ENCODE assay signal across 13 mouse cellular contexts in genomic region chr12:117810074-117810473, GRCm38 (mm10). TPM values are rescaled to one million over a fixed set of nuclear protein-coding genes. Genes with fewer than 3 reads are reported as not detected.
DNase-seq lines count a peak whose midpoint lies in the region; ATAC-seq and TF ChIP-seq lines count a peak whose summit lies in the region.
"Had no signal": no experiment of that assay in that cellular context is flagged by ENCODE, and none has a peak within 500 bp of the region (broad histone marks: within the 10 kb centered on the region; RNA-seq: fewer than 3 reads in every experiment).

No protein-coding gene starts in this region.

- TF ChIP-seq CTCF in bone marrow macrophage, adult 2 months (IDR thresholded peaks at IDR 0.05; ENCODE audit: low read depth, low read length) = no peak

- H3K4me2 ChIP-seq in hindbrain, embryonic 13.5 days = peak overlapping the region; percentile 16; the same call in 1 of the 2 replicates
- H3K4me2 ChIP-seq in hindbrain, embryonic 16.5 days (ENCODE audit: low read length) = no peak overlapping the region
- H3K4me2 ChIP-seq in neural tube, embryonic 12.5 days (replicated peaks) = peak overlapping the region; percentile 14; the same call in 1 of the 2 replicates

- WGBS in hindbrain, embryonic 13.5 days = 30% methylated on average over 11 of the region's 11 CpGs
- 54% methylated on average over 11 of the region's 11 CpGs for WGBS in hindbrain, embryonic 10.5 days
- 19% methylated on average over 11 of the region's 11 CpGs for WGBS in hindbrain, embryonic 16.5 days
- 6% methylated on average over 11 of the region's 11 CpGs for WGBS in neural tube, embryonic 12.5 days

- no peaks in the 10 kb centered on the region for H3K36me3 ChIP-seq in hindbrain, embryonic 13.5 days
- no peaks in the 10 kb centered on the region for H3K36me3 ChIP-seq in hindbrain, embryonic 10.5 days
- H3K36me3 ChIP-seq in hindbrain, embryonic 16.5 days (ENCODE audit: control insufficient read depth, insufficient read depth, low read length) = no peaks in the 10 kb centered on the region
- H3K36me3 ChIP-seq in neural tube, embryonic 12.5 days = no peaks in the 10 kb centered on the region

- H3K4me3 ChIP-seq in hindbrain, embryonic 13.5 days = no peak overlapping the region
- H3K4me3 ChIP-seq in hindbrain, embryonic 10.5 days = no peak overlapping the region
- peak overlapping the region; percentile 18; the same call in 1 of the 2 replicates for H3K4me3 ChIP-seq in bone marrow macrophage, adult 2 months (ENCODE audit: insufficient read depth, low read length)
- H3K4me3 ChIP-seq in hindbrain, embryonic 16.5 days (ENCODE audit: low read length) = no peak overlapping the region
- no peak overlapping the region for H3K4me3 ChIP-seq in neural tube, embryonic 12.5 days
- H3K4me3 ChIP-seq: erythroblast, embryonic 14.5 days; heart, adult 2 months; layer of hippocampus, adult 2 months had no signal

- DNase-seq in hindbrain, embryonic 10.5 days (ENCODE audit: low spot score) = no peak
- no peak for DNase-seq in cerebellum, postnatal 4 days (ENCODE audit: low spot score in 2 of 2)
- DNase-seq in thymus, postnatal 14 days = no peak
- DNase-seq: cerebellum, postnatal 25 days; heart, adult 2 months had no signal

- TF ChIP-seq POLR2A in bone marrow macrophage, adult 2 months (IDR thresholded peaks at IDR 0.05; ENCODE audit: borderline replicate concordance, low read depth, low read length) = no peak

- peaks cover 60% of the 10 kb centered on the region for H3K27me3 ChIP-seq in hindbrain, embryonic 13.5 days
- peaks cover 15% of the 10 kb centered on the region for H3K27me3 ChIP-seq in hindbrain, embryonic 10.5 days (ENCODE audit: insufficient read depth, poor library complexity, severe bottlenecking)
- H3K27me3 ChIP-seq in hindbrain, embryonic 16.5 days (replicated peaks; ENCODE audit: control insufficient read depth, insufficient read depth, low read length) = no peaks in the 10 kb centered on the region; the same call in none of the 2 replicates
- peaks cover 54% of the 10 kb centered on the region for H3K27me3 ChIP-seq in neural tube, embryonic 12.5 days (replicated peaks)

- peaks cover 52% of the 10 kb centered on the region for H3K4me1 ChIP-seq in hindbrain, embryonic 13.5 days (replicated peaks)
- H3K4me1 ChIP-seq in hindbrain, embryonic 10.5 days (replicated peaks) = peaks cover 47% of the 10 kb centered on the region
- H3K4me1 ChIP-seq in bone marrow macrophage, adult 2 months (ENCODE audit: control insufficient read depth, insufficient read depth, low read length) = peaks cover 23% of the 10 kb centered on the region
- peaks cover 25% of the 10 kb centered on the region for H3K4me1 ChIP-seq in hindbrain, embryonic 16.5 days (ENCODE audit: control insufficient read depth, insufficient read depth, low read depth, low read length)
- peaks cover 44% of the 10 kb centered on the region for H3K4me1 ChIP-seq in neural tube, embryonic 12.5 days

- H3K27ac ChIP-seq in hindbrain, embryonic 13.5 days = peak overlapping the region; percentile 69
- H3K27ac ChIP-seq in hindbrain, embryonic 10.5 days = no peak overlapping the region
- H3K27ac ChIP-seq in bone marrow macrophage, adult 2 months (ENCODE audit: insufficient read depth, low read depth, low read length) = no peak overlapping the region
- H3K27ac ChIP-seq in hindbrain, embryonic 16.5 days (ENCODE audit: low read depth, low read length) = no peak overlapping the region
- H3K27ac ChIP-seq in neural tube, embryonic 12.5 days = no peak overlapping the region
- H3K27ac ChIP-seq: heart, adult 2 months; layer of hippocampus, adult 2 months; macrophage had no signal

- no peaks in the 10 kb centered on the region for H3K9me3 ChIP-seq in hindbrain, embryonic 13.5 days
- H3K9me3 ChIP-seq in hindbrain, embryonic 10.5 days = no peaks in the 10 kb centered on the region
- H3K9me3 ChIP-seq in hindbrain, embryonic 16.5 days (ENCODE audit: control insufficient read depth, low read length) = no peaks in the 10 kb centered on the region
- H3K9me3 ChIP-seq in neural tube, embryonic 12.5 days = no peaks in the 10 kb centered on the region

- peak overlapping the region; percentile 24; the same call in 1 of the 2 replicates for H3K9ac ChIP-seq in hindbrain, embryonic 13.5 days
- no peak overlapping the region for H3K9ac ChIP-seq in hindbrain, embryonic 16.5 days (ENCODE audit: low read depth, low read length)
- no peak overlapping the region for H3K9ac ChIP-seq in neural tube, embryonic 12.5 days

- 0 out of 2 replicates have a peak, but pooled peaks have one; percentile 2 for ATAC-seq in hindbrain, embryonic 13.5 days (ENCODE audit: low FRiP score)
- peak; percentile 12 for ATAC-seq in hindbrain, embryonic 16.5 days
- peak; percentile 10 for ATAC-seq in neural tube, embryonic 12.5 days (ENCODE audit: low FRiP score, low read depth)
- no peak for ATAC-seq in erythroblast, adult 5-6 weeks (replicated peaks; ENCODE audit: low FRiP score, poor library complexity, severe bottlenecking)

RNA-seq across cellular contexts. Expression of gene Cdca7l, which starts 6.0 kb away (rescaled TPM):
- polyA plus RNA-seq in hindbrain, embryonic 13.5 days (2015; fragmentation: Nextera tagmentation; extraction: Ambion mirVana) = 4.6 and 5.8 TPM in 2 replicates
- polyA plus RNA-seq in hindbrain, embryonic 10.5 days (2016; fragmentation: Nextera tagmentation; extraction: Ambion mirVana) = 32.3 and 48.3 TPM in 2 replicates
- polyA plus RNA-seq in bone marrow macrophage, adult 2 months (2012; ENCODE audit: insufficient read depth, insufficient read length, missing spikeins) = 5.8 and 8.7 TPM in 2 replicates
- polyA plus RNA-seq in hindbrain, embryonic 16.5 days (2015; fragmentation: Nextera tagmentation; extraction: Ambion mirVana) = 5.3 and 7.3 TPM in 2 replicates
- 9.3 and 12.9 TPM in 2 replicates for polyA plus RNA-seq in neural tube, embryonic 12.5 days (2016; fragmentation: Nextera tagmentation; extraction: Ambion mirVana)
- total RNA-seq in erythroblast, adult 5-6 weeks (2015; ENCODE audit: low replicate concordance) = 8.4 and 13.4 TPM in 2 replicates
- total RNA-seq in erythroblast, adult 5-6 weeks (2017; ENCODE audit: low replicate concordance) = 19.7 and 38.7 TPM in 2 replicates
